11 mouse cellular contexts compared by ENCODE assay signal in the genomic region with DNA sequence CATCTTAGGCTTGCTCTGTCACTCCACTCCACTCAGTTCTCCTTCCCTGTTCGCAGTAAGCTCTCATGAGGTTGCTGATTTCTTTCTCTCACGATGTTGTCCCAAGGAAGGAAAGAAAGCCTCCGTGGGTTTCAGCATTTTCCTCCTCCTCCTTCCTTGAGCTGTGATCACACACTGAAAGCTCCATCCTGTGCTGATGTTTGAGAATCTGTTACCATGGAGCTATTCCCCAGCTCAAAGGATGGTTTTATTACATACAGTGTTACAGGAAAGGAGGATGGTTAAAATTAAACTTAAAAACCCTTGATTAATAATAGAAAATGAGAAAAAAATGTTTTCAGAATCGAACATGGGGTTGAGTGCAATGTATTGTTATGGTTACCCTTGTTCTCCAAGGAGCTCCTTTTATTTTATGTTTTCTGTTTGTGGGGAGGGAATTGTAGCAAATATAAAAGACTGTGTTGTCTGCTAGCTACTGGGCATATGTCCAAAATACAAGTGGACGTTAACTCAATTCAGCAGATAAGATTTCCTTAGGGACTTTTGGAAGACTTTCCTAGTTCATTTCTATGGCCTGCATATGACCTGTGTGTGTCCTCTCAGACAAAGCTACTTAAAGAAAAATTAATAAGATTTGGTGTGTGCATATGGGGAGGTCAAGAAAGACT.
DNase-seq lines count a peak whose midpoint lies in the region; ATAC-seq and TF ChIP-seq lines count a peak whose summit lies in the region.
"Had no signal": no experiment of that assay in that cellular context is flagged by ENCODE, and none has a peak within 500 bp of the region (broad histone marks: within the 10 kb centered on the region; RNA-seq: fewer than 3 reads in every experiment).

No protein-coding gene starts in this region.

- no peak overlapping the region for H3K4me3 ChIP-seq in limb, embryonic 14.5 days (replicated peaks; ENCODE audit: low read length)
- H3K4me3 ChIP-seq: limb, embryonic 12.5 days; lung, embryonic 15.5 days had no signal

- WGBS in limb, embryonic 14.5 days: 55% methylated on average over 5 of the region's 5 CpGs

- peak; percentile 100 for ATAC-seq in frontal cortex, adult (ENCODE audit: low TSS enrichment)
- peak; percentile 67; the same call in 1 of the 2 replicates for ATAC-seq in limb, embryonic 14.5 days (ENCODE audit: low FRiP score, low read depth)

- H3K36me3 ChIP-seq in limb, embryonic 14.5 days (ENCODE audit: control insufficient read depth, insufficient read depth, low read length): no peaks in the 10 kb centered on the region
- H3K36me3 ChIP-seq: limb, embryonic 12.5 days; lung, embryonic 15.5 days had no signal

- H3K9ac ChIP-seq in limb, embryonic 14.5 days (ENCODE audit: low read depth, low read length, severe bottlenecking): no peak overlapping the region
- H3K9ac ChIP-seq: limb, embryonic 12.5 days; lung, embryonic 15.5 days had no signal

- H3K9me3 ChIP-seq in limb, embryonic 14.5 days (ENCODE audit: control insufficient read depth, low read length): no peaks in the 10 kb centered on the region
- H3K9me3 ChIP-seq: limb, embryonic 12.5 days; lung, embryonic 15.5 days had no signal

- no peak for TF ChIP-seq POLR2A in limb, embryonic 14.5 days (IDR thresholded peaks at IDR 0.05; ENCODE audit: borderline replicate concordance, extremely low read depth, insufficient read depth, insufficient read length)

- no peak overlapping the region for H3K27ac ChIP-seq in limb, embryonic 14.5 days (replicated peaks; ENCODE audit: low read depth, low read length)
- H3K27ac ChIP-seq: limb, embryonic 12.5 days; lung, embryonic 15.5 days had no signal

- no peaks in the 10 kb centered on the region for H3K4me1 ChIP-seq in limb, embryonic 14.5 days (ENCODE audit: control insufficient read depth, insufficient read depth, low read length)
- H3K4me1 ChIP-seq: limb, embryonic 12.5 days; lung, embryonic 15.5 days had no signal

- no peak overlapping the region for H3K4me2 ChIP-seq in limb, embryonic 14.5 days (replicated peaks; ENCODE audit: low read depth, low read length, severe bottlenecking)
- H3K4me2 ChIP-seq: limb, embryonic 12.5 days; lung, embryonic 15.5 days had no signal

- no peaks in the 10 kb centered on the region for H3K27me3 ChIP-seq in limb, embryonic 14.5 days (ENCODE audit: control insufficient read depth, insufficient read depth, low read length)
- H3K27me3 ChIP-seq: limb, embryonic 12.5 days; lung, embryonic 15.5 days had no signal

- peak; percentile 7 to 12 for DNase-seq in layer of hippocampus, adult 8-10 months (ENCODE audit: low spot score in 2 of 2)
- DNase-seq in layer of hippocampus, adult 9-10 months (ENCODE audit: low spot score): no peak
- DNase-seq in adipocyte (ENCODE audit: low spot score): peak; percentile 8
- peak; percentile 30 for DNase-seq in limb, embryonic 14.5 days (ENCODE audit: low spot score)
- DNase-seq in kidney, postnatal 14 days: no peak
- no peak for DNase-seq in thymus, postnatal 0 days (ENCODE audit: low spot score)
- DNase-seq: adrenal gland, postnatal 36 days; cerebellum, adult 18-20 months had no signal

Comparison
In these comparisons a context has a peak if more than half of its experiments do, and no peak if none do; other contexts are left out.
1. DNase-seq: peak in layer of hippocampus, adult 8-10 months (2 of 2), adipocyte (single experiment) and limb, embryonic 14.5 days (single experiment); none in layer of hippocampus, adult 9-10 months (single experiment), kidney, postnatal 14 days (single experiment) and thymus, postnatal 0 days (single experiment).